Mouse (Mus musculus) adrenal gland, adult 2 months (tissue): ENCODE results near the gene Grin3b. TPM values are rescaled to one million over a fixed set of nuclear protein-coding genes. Genes with fewer than 3 reads are reported as not detected.

Experiments used
- DNase-seq: peaks from one replicate; pipeline ENCODE4 v3.0.0; 2021
- polyA plus RNA-seq: library from polyadenylated mRNA; depleted of rRNA; stranded (reverse); fragments of >200 nt; gene quantifications from 2 replicates; pipeline ENCODE4 v1.2.3, GENCODE M21; 2012
- total RNA-seq, 2 experiments: library from RNA; stranded (reverse); gene quantifications; 2 replicates each; pipeline ENCODE4 v1.2.3; 2021

Gene Grin3b
- total and polyA plus RNA-seq, 3 experiments: 0.09 to 0.31 TPM; not detected in 1

DNA sequence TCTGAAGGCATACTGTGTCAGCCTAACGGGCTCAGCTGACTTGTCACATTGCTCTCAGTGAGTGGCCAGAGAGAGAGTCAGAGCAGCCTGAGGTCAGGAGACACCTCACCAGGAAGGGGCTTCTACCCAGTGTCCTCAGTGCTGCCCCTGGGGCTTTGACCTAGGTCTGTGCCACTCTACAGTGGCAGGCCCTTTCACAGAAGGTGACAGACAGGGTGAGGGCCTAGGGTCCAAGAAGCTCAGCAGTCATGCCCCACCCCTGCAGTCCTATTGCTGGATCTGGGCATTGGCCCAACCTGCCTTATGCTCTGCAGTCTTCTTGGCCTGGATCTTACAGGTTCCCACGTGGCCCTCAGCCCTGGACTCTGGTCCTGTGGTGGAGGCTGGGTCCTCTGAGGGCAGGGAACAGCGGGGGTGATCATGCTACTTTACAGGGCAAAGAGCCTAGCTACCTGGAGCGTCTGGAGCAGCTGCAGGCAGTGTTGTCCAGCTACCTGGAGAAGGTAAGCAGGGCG is 3.6 kb upstream of the Grin3b start:
- DNase-seq: no peak

DNA sequence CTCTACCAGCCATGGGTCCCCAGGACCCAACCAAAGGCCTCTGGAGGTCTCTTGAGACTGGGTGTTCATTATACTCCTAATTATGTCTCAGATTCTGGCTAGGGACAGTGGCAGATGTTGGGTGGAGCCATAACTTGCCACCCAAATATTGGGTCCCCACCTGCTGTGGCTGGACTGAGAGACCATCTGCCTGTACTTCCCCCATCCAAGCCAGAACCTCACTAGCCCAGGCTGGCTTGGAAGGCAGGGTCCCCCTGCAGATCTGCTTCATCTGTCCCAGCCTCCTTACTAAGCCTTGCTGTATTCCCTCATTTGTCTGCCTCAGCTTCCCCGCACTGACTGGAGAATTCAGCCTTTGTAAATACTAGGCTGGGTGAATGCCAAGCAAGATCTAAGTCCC is 2.3 kb upstream of the Grin3b start:
- no peak for DNase-seq

DNA sequence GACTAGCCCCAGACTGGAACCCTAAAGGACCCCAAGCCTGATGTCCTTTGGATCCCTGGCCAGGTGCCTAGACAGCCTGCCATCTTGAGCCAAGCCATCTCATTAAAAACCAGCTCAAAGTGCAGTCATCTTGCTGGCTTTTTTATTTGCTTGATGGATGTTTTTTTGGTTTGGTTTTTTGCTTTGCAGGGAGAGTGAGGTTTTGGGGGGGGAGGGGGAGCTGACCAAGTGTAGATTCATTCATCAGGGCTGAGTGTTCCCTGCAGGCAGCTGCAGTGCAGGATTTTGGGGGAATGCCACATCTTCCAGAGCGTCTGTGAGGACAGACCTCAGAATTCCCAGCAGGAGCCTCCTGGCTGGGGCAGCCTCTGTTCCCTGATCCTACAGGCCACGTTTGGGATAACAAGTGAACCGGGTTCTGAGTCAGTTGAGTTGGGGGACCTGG is 1.4 kb upstream of the Grin3b start:
- DNase-seq: no peak

DNA sequence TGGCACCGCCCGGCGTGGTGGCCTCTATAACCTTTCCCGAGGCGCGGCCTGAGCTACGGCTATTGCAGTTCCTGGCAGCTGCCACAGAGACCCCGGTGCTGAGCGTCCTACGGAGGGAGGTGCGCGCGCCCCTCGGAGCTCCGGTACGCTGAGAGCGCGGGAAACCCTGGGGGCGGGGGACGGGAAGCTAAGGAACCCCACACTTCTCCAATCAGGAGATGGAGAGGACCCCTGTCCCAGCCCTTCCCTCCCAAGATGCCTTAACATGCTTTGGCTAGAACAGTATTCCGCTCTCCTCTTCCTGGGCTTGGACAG is 625 bp downstream of the Grin3b start:
- no peak for DNase-seq

DNA sequence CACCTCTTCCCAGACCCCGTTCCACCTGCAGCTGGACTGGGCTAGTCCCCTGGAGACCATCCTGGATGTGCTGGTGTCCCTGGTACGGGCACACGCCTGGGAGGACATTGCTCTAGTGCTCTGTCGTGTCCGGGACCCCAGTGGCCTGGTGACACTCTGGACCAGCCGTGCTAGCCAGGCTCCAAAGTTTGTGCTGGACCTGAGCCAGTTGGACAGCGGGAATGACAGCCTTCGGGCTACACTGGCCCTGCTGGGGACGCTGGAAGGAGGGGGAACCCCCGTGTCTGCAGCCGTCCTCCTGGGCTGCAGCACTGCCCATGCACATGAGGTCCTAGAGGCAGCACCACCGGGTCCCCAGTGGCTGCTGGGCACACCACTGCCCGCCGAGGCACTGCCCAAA is 2.3 kb downstream of the Grin3b start:
- no peak for DNase-seq

DNA sequence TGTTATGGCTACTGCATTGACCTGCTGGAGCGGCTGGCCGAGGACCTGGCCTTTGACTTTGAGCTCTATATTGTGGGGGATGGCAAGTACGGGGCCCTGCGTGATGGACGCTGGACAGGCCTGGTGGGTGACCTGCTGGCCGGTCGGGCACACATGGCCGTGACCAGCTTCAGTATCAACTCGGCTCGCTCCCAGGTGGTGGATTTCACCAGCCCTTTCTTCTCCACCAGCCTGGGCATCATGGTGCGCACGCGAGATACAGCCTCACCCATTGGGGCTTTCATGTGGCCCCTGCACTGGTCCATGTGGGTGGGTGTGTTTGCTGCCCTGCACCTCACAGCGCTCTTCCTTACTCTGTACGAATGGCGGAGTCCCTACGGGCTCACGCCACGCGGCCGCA is 3.6 kb downstream of the Grin3b start:
- no peak for DNase-seq

DNA sequence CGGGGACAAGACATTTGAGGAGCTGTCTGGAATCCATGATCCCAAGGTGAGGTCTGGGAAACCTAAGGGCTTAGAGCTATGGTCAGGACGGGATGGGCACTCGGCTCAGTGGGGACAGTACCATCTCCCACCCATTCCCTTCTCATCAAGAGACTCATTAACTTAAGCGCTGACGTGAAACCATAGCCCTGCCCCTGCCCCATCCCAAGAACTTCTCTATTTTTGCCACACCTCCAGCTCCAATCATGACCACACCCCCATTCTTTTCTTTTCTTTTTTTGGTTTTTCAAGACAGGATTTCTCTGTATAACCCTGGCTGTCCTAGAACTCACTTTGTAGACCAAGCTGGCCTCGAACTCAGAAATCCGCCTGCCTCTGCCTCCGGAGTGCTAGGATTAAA is 4.2 kb downstream of the Grin3b start:
- DNase-seq: no peak

DNA sequence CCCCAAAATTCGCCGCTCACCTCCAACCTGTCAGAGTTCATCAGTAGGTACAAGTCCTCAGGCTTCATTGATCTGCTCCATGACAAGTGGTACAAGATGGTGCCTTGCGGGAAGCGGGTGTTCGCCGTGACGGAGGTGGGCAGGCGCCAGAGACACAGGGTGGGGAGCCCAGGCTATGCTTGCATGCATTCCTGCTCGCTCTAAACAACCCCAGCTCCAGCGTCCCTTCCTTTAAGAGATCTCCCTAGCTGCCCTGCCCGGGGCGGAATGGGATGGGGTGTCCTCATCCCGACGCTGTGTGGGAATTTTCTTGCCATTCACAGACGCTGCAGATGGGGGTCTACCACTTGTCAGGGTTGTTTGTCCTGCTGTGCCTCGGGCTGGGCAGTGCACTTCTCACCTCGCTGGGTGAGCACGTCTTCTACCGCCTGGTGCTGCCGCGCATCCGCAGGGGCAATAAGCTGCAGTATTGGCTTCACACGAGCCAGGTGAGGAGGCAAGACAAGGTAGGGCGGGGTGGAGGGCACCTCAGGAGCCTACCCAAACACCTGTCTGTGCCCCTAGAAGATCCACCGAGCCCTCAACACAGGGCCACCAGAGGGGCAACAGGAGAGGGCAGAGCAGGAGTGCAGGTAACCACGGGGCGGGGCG is 5.7 kb downstream of the Grin3b start:
- DNase-seq: no peak

DNA sequence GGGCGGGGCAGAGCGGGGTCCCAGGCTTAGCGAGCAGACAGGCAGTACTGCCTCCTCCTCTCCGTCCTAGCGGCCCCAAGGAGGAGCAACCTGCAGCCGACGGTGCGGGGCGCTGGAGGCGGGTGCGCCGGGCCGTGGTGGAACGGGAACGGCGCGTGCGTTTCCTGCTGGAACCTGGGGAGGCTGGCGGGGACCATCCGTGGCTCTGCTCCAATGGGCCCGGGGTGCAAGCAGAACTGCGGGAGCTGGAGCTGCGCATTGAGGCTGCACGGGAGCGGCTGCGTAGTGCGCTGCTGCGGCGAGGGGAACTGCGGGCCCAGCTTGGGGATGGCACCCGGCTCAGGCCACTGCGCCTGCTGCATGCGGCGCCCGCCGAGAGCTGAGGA is 6.2 kb downstream of the Grin3b start:
- DNase-seq: no peak

DNA sequence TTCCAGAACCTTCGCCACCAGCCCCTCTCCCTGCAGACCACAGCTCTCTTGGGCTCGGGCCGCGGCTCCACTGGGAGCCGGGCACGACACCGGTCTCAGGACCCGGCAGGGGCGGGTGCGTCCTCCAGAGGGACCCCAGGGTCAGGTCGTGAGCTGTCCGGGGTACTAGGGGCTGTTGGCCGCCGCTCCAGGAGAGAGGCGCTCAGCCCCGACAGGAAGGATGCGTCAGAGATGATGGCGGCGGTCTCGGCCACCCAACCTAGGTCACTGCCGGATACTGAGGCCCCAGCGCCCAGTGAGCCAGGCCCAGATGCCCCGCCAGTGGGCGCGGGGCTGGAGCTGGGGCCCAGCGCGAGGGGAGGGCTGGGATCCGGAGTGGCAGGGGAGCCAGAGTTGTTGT is 6.8 kb downstream of the Grin3b start:
- no peak for DNase-seq

DNA sequence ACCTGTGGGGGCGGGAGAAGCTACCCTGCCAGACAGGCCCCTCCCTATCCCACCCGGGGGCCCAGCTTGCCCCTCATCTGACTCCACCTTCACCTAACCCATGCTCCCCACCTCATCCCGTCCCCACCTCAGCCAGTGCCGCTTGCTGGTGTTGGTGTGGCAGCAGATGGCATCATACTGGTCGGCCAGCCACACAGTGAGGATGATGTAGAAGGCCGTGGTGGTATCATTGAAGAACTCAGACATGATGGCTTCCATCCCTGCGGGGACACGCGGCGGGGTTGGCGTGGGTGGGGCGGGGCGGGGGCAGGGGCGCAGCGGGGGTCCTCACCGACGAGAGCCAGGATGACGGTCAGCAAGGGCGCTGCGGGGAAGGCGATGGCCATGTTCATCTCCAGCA is 7.5 kb downstream of the Grin3b start:
- no peak for DNase-seq

DNA sequence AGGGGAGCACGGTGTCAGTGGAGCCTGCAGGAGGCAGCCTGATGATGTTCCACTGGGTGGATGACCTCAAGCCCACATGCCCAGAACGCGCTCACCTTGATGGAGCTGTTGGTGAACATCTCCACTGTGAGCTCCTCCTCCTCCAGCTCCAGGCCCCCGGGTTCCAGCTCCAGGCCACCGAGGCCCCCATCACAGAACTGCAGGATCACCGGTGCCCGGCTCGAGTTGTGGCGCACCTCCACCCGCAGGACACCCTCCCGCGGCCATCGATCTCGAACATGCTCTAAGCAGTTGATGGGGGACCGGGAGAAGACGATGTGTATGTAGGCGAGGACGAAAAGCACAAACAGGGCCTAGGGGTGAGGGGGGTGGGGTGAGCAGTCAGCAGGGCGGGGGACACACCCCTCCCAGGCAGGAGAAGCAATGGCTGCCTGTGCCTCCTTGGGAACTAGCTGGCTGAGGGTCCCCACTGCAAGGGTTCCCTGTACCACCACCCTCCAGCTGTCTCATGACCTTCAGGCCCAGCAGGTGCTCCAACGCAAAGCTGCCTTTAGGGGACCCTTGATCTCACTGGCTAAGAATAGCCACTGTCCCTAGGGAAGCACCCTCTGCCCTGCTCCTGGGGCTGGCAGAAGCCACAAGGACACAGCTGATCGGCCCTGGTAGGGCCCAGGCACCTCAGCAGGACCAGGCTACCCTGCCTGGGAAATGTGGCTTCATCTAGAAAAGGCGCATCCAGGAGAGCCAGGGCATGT is 9.1 kb downstream of the Grin3b start:
- DNase-seq: no peak

DNA sequence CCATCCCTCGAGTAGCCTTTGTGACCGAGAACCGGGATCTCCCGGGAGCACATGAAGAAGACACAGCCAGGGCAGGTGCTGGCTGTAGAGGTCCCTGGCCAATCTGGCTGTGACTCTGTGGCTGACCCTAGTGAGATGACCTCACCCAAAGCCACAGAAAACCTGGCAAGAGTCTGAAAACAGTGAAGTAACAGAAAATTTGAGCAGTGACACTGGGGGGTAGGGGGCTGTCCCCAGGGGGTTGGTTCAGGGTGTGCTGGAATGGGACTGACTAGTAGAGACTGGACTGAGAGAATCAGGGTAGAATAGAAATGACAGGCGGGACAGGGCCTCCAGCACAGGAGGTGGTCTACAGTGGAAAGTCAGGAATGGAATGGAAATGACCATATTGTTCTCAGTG is 12.7 kb downstream of the Grin3b start:
- no peak for DNase-seq

DNA sequence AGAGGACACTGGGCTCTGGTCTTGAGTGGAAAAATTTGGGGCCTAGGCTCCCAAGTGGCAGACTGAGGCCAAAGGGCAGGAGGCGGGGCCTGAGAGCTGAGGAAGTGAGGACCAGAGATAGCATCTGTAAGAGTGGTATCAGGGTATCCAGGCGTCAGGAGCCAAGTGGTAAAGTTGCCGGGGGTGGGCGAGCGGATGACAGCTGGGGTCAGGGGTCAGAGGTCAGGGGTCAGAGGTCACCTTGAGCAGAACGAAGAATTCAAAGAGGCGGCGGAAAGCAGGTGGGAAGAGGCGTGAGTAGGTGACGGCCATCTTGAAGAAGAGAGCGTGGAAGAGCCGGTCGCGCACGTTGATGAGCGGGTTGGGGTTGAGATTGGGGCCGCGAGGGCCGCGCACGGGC is 13.2 kb downstream of the Grin3b start:
- DNase-seq: peak; percentile 82

DNA sequence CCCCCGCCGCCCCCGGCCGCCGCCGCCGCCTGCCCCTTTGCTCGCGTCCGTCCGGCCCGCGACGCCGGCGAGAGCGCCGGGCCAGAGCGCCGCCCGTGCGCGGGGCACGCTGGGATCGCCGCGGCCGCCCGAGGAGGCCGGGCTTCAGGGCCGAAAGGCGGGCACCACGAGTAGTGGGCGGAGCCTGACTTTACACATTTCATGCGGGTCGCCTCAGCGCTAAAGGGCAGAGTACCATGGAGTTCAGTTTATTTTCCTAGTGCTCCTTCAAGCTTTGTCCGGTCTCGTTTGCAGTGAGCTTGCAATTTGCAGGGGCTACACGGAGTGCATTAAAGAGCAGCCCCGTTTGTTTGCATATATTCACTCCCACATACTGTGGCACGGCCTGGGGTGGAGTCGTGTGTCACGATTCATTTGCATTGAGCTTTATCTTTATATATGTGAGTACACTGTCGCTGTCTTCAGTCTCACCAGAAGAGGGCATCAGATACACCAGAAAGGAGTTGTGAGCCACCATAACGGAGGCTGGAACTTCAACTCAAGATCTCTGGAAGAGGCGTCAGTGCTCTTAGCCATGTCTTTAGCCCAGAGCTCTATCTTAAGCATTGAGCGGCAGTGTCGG is 13.8 kb downstream of the Grin3b start, which contains the start of gene Tmem259:
TSS of gene Tmem259 (minus strand) at position 136 of the 622 bp plus-strand sequence.
- peak; percentile 92 for DNase-seq

DNA sequence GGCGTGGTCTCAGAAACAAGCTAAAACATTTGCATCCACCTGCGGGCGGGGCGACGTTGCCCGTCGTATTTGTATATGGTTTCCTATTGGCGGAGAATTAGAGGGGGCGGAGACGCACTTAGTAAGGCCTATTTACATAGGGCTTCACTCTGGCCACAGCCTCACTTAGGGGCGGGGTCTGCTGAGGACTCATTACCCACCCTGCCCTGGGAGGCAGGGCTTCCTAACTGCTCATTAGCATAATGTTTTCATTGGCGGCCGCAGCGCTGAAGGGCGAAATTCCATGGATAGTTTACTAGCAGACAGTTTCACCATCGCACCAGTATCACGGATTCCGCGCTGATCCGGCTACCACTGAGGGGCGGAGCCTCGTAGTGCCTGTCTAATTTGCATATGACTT is 14.4 kb downstream of the Grin3b start:
- peak; percentile 97 for DNase-seq

DNA sequence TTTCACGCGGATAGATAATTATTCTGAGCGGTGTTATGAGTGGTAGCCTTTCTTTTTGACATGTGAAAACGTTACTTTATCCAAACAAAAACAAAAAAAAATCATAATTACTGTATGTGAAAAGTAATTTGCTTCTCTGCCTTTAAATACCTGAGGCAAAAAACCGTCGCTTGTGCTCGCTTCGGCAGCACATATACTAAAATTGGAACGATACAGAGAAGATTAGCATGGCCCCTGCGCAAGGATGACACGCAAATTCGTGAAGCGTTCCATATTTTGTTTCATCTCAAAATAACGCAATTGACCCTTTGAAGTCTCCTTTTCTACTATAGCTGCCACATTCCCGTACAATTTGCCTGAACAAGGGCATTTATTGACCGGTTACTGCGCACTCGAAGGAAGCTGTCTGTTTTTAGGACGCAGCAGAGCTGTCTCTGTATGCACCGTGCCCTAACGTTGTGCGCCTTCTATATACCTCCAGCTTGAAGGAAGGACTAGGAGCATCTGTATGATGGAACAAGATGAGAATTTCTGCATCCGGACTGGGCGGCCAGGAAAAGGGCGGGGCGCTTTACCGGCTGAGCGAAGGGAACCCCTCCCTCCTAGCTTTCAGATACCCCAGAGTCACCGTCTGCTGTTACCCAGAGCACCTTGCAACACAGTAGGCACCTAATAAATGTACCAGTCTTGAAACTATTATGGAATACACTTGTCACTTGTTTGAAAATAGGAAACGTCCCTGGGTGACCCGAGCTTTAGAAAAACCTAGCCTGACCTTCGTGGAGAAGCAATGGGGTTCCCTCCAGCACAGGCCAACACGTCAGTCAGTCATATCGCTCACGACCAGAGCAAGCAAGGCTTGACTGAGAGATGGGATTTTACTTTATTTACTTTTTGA is 15.1 kb downstream of the Grin3b start:
- DNase-seq: peak; percentile 70

DNA sequence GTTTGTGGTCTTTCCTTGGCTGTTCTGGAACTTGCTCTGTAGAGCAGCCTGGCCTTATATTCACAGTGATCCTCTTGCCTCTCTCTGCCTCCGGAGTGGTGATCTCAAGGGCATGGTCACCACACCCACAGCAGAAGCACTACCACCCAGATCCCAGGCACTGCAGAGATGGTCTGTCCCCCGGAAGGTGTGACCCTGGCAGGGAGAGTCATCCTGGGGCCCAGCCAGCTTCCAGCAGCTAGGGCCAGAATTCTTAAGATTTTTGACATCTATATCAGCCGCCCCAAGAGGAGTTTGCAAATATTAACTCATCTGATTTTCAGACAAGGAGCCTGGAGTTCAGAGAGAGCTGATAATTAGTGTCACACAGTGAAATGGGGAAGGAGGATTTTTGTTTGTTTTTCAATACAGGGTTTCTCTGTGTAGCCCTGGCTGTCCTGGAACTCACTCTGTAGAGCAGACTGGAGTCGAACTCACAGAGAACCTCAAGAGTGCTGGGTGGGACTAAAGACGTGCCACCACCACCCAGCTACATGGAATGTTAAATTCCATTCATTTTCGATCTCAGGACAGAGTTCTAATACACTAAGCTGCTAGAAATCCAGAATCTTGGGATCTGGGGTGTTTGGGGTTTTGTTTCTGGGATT is 15.8 kb downstream of the Grin3b start:
- DNase-seq: peak; percentile 88

DNA sequence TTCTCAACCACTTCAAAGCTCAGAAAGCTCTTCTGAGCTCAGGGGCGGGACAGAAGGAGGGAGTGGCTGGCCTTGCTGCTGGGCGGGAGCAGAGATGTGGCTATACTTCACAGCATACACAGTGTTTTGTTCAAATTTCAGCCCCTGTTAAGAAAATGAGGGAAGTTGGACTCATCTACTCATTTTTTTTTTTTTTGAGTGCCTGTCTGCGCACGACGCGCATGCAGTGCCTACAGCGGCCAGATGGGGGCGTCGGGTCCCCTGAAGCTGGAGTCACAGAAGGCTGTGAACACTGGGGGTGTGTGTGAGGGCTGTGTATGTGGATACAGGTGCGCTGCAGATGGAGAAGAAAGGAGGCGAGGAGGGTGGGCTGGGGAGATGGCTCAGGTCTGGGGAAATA is 16.4 kb downstream of the Grin3b start:
- DNase-seq: peak; percentile 85

DNA sequence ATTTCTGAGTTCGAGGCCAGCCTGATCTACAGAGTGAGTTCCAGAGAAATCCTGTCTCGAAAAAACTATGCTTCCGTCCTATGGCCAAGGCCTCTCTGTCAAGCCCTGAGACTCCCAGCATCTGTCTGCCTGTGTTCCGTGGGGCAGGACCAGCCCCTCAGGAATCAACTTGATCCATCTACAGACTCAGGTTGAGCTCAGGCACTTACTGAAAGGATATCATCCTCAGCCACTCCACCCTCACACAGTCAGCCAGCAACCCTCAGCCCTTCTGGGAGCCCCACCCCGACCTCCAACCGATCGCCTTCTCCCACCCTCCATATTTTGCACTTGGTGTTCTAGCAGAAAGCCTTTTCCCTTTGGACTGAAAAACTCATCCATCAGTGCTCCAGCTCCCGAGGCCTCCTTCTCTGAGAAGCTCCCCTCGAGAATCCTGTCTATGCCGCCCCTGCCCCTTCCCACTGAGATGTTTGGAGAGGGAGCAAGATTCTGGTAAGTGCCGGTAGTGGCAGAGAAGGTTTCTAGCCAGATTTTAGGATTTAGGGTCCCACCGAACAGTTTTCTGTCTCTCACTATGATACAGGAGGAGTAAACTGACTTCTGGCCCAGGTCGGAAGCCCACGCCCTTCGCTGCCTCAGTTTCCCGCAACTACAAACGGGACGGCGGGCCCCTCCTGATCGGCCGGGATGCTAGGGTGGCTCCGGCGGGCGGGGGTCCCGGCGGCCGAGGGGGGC is 17.4 kb downstream of the Grin3b start:
- no peak for DNase-seq
